Mouse (Mus musculus) cortical plate, adult 2 months (tissue): Measurements from ENCODE around the gene Cacna2d3.

Experiments used
- CTCF ChIP-seq: fragments of 200-500 bp; IDR thresholded peaks from 2 replicates; pipeline ENCODE4 v1.5.1; 2011; ENCODE audit warnings: mild to moderate bottlenecking, control low read depth, low read length; ENCODE audit not compliant: insufficient read depth; ENCODE audit errors: extremely low read depth
- POLR2A ChIP-seq: fragments of 200-500 bp; IDR thresholded peaks from 2 replicates; pipeline ENCODE4 v1.6.1; 2011; ENCODE audit warnings: mild to moderate bottlenecking, low read length, control low read depth; ENCODE audit not compliant: insufficient read depth; ENCODE audit errors: extremely low read depth

- no peak for TF ChIP-seq CTCF
- no peak for TF ChIP-seq POLR2A
These were observed 584.6 kb downstream of the Cacna2d3 start for GRCm38 (mm10) chr14:29137006-29137579.
